Mouse (Mus musculus) stomach, postnatal 0 days (tissue): ENCODE measurements around the gene Tenm4.

ENCODE experiments used
- CTCF ChIP-seq: IDR thresholded peaks from 2 replicates; pipeline ENCODE4 v1.5.1; 2016; ENCODE audit warnings: antibody characterized with exemption, low read depth, mild to moderate bottlenecking, moderate library complexity
- EP300 ChIP-seq: optimal IDR thresholded peaks from 2 replicates; pipeline ENCODE3; 2016; ENCODE audit warnings: antibody characterized with exemption

DNA sequence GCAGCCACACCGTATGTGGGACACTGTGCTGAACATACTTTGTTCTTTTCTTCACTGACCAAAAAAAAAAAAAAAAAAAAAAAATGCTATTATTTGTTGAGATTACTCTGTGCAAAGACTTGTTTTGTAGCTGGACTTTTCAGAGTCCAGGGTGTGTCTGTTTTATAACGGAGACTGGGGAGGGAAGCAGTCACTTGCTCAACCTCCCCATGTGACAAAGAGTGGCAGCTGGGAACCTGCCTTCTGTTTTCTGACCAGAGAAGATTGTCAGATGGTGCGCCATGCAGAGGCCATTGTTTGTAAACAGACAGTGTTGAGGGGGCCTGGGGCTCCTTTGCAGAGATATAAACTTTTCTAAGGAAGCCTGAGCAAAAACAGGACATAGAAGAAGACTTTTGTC lies 17.0 kb upstream of the Tenm4 start:
- TF ChIP-seq EP300 (no peak), CTCF (no peak)
